Mouse (Mus musculus) erythroblast, embryonic 14.5 days (primary cell): ENCODE measurements around the gene Prkg1.

Source experiments
- GATA1 ChIP-seq: IDR thresholded peaks from 2 replicates; pipeline ENCODE4 v1.6.1; 2012; ENCODE audit warnings: low read length, inconsistent platforms, mixed read lengths
- TAL1 ChIP-seq: IDR thresholded peaks from 3 replicates; pipeline ENCODE4 v1.6.1; 2012; ENCODE audit warnings: low read length, inconsistent platforms, mixed read lengths

DNA sequence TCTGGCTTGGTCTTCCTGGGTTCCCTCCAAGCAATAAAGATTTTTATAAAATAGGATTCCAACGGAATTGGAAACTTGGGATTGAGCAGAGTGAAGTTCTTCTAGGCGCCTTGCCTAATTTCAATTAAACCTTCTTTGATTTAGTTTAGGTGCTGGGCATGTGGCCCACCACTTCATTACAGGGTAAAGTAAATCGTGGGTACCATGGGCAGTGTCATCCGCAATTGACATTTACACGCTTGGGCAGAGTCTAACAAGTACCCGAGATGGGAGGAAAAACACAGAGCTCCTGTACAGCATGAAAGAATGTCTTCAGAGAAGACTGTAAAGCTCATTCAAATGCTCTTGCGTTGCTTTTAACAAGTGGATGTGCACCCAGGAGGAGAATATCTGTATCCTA, 622.9 kb downstream of the Prkg1 start:
- no peak for TF ChIP-seq GATA1
- no peak for TF ChIP-seq TAL1
